Mouse (Mus musculus): ENCODE data around the gene Cntn5. TPM values are rescaled to one million over a fixed set of nuclear protein-coding genes. Genes with fewer than 3 reads are reported as not detected.

Cntn5 gene
- polyA plus RNA-seq, 1 experiment: 1.8 TPM

DNA sequence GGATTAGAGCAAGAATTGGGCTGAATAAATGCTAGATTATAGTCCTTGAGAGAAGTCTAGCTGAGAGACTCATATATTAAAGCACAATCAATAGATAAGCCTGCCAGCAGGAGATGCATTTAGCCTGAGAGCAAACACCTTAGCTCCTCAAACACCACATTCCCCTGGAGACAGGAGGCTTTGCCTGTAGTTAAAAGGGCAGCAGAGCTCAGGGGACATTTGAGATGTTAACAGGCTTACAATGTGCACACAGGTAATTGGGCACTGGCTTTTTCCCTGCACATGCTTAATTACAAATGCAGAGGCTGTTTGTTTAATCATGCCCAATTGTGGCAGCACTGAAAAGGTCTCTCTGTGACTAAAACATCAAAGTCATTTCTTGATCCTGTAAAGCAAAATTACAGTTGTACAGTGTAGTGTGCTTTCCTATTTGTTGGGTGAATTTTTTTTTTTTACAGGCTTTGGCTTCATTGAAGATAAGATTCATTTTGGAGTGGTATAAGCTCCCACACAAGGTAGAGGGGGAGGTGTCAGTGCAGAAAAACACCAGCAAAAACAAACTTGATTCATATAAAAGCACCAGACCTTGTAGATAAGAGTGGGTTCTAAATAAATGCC is 457.2 kb downstream of the Cntn5 start:
- no peak for DNase-seq (ENCODE audit: low read depth)

GRCm38 (mm10) chr9:10412075-10412474 is 492.5 kb downstream of the Cntn5 start:
- DNase-seq (ENCODE audit: low read depth): no peak

DNA sequence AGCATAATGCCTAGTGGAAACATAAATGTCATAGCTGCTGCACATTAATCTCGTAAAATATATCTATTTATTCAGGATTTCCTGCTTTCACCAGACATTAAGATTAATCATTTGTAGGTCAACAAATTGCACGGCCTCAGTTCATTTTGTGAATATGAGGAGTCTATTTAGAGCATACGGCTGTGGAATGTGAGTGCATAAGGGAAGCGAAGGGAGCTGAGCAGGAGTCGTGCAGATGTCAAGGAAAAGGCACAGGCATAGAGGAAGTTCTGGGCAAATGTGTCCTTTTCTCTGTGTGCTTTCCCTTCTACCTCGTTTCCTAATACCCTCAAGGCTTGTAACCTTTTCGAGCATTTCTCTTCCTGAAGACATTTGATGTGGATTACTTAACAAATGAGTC is 504.5 kb downstream of the Cntn5 start:
- DNase-seq (ENCODE audit: low read depth): no peak

DNA sequence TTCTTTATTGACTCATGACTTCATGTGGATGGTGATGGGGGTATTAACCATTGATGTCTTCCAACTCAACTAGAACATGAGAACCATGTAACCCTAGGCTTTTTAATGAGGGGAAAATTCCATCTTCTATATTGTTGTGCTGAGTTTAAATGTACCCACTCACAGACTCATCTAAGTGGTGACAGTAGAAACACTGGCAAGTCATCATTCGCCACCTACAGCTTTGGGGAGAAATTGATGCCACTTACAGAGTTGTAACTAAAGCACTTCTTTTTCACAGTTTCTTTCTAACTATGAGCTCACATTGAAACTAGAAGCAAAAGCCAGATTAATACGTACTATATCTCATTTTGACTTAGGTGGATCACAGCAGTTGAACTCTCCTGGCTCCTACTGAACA is 514.7 kb downstream of the Cntn5 start:
- DNase-seq (ENCODE audit: low read depth): no peak

- DNase-seq (ENCODE audit: low read depth): no peak
Measured at GRCm38 (mm10) chr9:10384455-10384854, 520.1 kb downstream of the Cntn5 start.

GRCm38 (mm10) chr9:10383140-10383539 is 521.4 kb downstream of the Cntn5 start:
- no peak for DNase-seq (ENCODE audit: low read depth)

DNA sequence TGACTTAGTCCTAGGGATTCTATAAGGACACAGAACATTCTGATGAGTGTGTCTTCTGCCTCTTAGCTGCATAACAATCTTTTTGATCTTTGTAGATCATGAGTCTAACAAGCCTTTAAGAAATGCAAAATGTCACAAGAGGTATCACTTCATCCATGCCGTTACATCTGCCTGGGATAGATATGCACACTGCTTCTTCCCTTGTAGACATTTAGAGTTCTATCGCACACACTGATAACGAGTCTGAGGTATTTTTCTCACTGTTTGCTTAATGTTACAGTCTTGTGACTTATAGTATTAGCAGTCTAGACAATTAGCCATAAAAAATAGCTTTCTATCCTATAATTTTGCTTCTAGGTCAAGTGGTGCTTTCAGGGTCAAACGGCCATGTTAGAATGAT is 522.9 kb downstream of the Cntn5 start:
- no peak for DNase-seq (ENCODE audit: low read depth)

GRCm38 (mm10) chr9:10376261-10376660 is 528.3 kb downstream of the Cntn5 start:
- DNase-seq (ENCODE audit: low read depth): no peak

GRCm38 (mm10) chr9:10368971-10369370 is 535.6 kb downstream of the Cntn5 start:
- DNase-seq (ENCODE audit: low read depth): no peak

- DNase-seq (ENCODE audit: low read depth): no peak
Measured at GRCm38 (mm10) chr9:10368410-10368809, 536.2 kb downstream of the Cntn5 start.

DNA sequence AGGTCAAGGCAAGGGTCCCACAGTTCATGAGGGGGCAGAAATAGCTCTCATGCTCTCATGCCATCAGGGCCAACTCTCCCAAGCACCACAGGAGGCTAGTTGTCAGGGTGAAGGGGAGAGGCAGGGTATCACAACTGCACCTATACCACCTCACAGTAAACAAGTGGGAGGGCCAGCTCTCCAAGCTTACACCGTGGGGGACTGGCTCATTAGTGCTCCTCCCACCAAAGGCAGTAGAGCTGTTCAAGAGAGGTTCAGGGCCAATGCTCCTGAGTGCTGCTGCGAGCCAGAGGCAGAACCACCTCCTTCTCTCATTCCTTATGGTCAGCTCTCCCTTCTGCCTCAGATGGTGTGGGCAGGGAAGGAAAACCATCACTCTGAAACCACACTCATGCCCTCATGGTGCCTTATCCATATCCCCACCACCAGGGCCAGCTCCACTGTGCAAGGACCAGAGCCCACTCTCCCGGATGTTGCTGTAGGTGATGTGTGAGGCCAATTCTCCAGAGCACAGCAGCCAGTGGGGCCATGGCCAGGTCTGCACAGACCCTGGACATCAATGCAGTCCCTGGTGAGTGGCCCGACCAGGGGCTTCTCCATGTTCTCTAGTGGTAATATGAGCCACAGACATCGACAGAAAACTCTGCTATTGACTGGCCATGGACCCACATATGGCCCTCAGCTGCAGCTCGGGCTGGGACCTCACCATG is 538.2 kb downstream of the Cntn5 start:
- no peak for DNase-seq (ENCODE audit: low read depth)

- DNase-seq (ENCODE audit: low read depth): no peak
Measured at GRCm38 (mm10) chr9:10350909-10351655, 553.5 kb downstream of the Cntn5 start.

- DNase-seq (ENCODE audit: low read depth): no peak
Measured at GRCm38 (mm10) chr9:10348741-10349140, 555.8 kb downstream of the Cntn5 start.

GRCm38 (mm10) chr9:10348222-10348621 is 556.4 kb downstream of the Cntn5 start:
- DNase-seq (ENCODE audit: low read depth): no peak

DNA sequence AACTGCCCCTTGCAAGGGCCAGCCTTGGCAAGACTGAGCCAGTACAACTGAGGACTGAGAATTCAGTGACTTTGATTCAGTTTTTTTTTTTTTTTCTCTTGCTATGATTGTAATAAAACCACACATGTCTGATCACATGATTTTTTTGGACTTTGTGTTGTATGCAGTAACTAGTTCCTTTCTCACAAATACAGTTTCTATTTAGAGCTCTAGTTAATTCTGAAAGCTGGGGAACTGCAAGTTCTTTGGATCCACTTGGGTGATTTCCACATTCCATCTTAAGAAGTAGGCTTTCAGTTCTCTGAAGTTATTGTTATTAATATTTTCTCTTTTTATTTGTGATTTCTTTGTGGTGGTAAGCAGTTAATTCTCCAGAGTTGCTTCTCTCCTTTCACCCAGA is 563.8 kb downstream of the Cntn5 start:
- DNase-seq (ENCODE audit: low read depth): no peak

- DNase-seq (ENCODE audit: low read depth): no peak
Measured at GRCm38 (mm10) chr9:10339716-10340115, 564.9 kb downstream of the Cntn5 start.

GRCm38 (mm10) chr9:10324697-10325368 is 579.7 kb downstream of the Cntn5 start:
- DNase-seq (ENCODE audit: low read depth): no peak

- no peak for DNase-seq (ENCODE audit: low read depth)
Measured at GRCm38 (mm10) chr9:10269342-10269741, 635.2 kb downstream of the Cntn5 start.

DNA sequence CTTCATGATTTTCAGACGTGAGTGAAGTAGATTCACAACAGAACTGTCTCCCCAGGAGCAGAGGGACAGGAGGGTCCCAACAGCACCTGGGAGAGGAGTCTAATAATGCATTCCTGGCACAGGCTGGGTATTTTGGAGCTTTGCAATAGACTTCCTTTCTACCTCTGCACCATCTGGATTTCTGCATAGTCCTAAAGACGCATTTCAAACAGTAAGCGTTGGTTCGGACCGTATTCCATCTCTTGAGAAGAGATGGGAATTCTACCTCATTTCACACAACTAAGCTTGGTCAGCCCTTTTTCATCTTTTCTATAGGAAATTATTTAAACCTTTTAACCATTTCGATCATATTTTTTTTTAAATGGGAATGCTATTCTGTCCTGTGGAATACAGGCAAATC is 635.7 kb downstream of the Cntn5 start:
- no peak for DNase-seq (ENCODE audit: low read depth)

GRCm38 (mm10) chr9:10265616-10266015 is 639.0 kb downstream of the Cntn5 start:
- DNase-seq (ENCODE audit: low read depth): no peak

DNA sequence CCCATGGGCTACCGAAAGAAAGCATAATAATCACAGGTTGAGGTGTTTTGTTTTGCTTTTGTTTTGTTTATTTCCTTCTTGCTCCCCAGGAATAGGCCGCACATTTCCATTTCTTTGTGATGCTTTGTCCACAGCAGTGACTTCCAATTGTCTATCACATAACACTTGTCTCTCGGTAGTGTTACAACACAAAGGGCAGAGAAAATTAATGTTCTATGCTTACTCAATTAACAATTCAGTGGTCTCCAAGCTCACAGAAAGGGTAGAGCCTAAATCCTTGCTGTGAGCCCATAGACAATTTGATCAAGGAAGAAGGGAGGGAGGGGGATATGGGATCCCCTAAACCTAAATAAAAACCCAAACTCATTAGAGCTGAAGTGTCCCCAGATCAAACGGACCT is 671.2 kb downstream of the Cntn5 start:
- no peak for DNase-seq (ENCODE audit: low read depth)

DNA sequence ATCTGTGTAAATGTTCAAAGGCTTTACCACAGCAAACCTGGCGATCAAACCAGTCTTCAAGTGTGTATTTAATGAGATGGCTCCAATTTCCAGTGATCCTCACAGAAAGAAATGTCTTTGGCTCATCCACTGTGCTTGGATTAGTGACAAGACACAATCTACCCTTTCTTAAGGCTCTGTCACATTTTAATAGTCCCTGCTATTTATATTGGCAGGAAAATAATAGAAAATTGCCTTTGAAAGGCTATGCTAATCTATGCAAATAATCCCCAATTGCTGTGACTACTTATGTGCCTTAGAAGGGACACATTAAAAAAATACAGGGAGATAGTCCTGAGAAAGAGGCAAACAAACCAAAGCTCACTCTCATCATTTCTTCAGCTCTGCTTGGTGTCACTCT is 672.5 kb downstream of the Cntn5 start:
- no peak for DNase-seq (ENCODE audit: low read depth)
